Mouse (Mus musculus) lung, postnatal 25 days (tissue): Measurements from ENCODE around the gene Cnot3.
A peak's percentile ranks its signal among the peaks of the same experiment; 100 is the strongest.
"Not testable (repeated sequence)": the region's sequence is repeated elsewhere in the genome, so short reads cannot be mapped to it uniquely, and the experiment has no call there.

ENCODE experiments used
- DNase-seq: peaks from one replicate; pipeline ENCODE4 v3.0.0; 2022; ENCODE audit warnings: low spot score

The Cnot3 gene

DNA sequence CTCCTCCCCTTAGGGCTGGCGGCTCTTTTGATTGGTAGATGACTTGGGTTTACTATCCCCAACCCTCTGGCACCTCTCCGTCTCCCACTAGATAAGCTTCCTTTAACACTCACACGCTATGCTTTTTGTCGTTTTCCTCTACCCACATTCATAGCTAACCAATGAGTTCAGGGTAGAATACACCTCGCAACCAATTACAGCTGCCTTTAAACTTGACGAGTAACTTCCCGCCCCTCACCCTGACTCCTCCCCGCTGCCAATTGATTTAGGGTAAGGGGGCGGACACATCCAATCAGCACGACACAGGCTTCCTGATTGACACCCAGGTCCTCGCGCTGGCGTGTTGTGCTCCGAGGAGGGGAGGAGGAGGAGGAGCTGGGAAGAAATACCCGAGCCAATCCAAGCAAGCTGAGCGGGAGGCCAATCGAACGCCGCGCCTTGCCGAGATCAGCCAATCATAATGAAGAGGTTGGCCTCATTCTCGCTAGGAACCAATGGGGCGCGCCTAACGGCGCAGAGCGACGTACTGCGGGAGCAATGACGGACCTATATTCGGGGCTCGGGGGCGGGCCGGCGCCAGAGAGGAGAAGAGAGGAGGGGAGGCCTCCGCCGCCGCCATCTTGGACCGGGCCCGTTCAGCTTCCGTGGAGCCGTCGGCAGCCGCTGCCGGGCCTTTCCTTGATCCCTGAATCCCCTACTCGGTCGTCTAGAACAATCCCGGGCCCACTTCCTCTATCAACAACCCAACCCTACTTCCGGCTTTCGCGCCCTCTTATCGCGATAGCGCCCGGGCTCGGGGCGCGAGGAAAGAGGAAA lies at the start of gene Cnot3:
Gene Cnot3 (plus strand): TSS at position 597 of the 816 bp plus-strand sequence.
- peak; percentile 100 for DNase-seq

DNA sequence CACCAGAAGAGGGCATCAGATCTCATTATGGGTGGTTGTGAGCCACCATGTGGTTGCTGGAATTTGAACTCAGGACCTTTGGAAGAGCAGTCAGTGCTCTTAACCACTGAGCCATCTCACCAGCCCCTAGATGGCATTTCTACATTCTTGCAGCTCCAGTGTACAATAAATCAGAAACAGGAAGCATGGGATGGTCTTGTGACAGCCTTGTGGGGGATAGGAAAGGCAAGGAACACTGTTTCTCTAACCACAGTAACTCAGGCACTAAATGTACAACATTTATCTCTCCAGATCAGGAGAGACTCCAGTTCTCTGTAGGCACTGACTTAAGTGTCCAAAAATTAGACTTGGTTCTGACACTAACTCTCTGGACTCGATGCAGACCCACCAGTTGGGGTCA lies 47.3 kb upstream of the Cnot3 start:
- DNase-seq, result not testable (repeated sequence)

DNA sequence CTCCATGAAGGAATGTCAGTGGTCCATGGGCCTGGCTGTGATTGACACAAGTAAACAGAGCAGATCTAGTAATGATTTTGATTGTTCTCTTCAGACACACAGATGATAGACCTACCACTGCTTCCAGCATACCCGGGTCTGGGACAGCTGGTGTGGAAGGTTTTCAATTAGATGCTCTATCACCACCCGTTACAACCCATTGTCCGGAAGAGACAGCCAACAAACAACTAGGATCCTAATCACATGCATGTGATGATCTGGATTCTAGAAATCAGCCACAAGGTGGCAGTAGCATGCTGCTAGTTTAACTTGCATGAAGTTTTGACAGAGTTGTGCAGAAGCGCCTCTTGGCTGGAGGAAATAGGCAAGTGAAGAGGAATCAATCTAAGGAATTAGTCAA lies 43.9 kb upstream of the Cnot3 start:
- DNase-seq, result peak; percentile 69

DNA sequence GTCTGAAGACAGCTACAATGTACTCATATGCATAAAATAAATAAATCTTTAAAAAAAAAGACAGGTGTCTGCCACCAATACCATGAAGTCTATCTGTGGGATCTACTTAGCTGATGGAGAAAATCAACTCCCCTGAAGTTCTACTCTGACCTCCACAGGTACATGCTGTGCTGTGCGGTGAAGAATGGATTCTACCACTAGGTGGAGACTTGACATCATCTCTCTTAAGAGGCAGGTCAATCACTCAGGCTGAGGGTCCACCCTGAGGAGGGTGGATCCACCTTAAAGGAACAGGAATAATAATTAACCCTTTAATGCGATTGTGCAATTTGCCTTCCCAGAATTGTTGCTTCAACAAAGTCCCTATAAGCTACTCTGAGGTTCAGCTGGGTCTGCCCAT lies 38.3 kb upstream of the Cnot3 start:
- peak; percentile 38 for DNase-seq

DNA sequence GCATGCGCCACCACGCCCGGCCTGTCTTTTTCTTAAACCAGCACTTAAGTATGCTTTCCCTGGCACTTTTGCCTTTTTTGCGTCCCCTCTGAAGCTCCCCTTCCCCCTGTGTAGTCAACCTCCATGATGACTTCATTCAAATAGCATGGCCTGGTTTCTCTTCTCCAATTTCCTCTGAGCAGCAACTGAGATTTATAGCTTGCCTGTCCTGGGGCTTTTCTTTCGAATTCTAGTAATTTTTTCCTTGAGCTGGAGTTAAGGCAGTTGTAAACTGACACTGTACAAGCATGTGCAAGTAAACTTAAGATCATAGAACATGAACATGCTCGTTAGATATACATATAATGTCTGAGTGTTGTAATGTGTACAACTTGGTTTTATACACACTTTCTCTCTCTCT lies 37.7 kb upstream of the Cnot3 start:
- no peak for DNase-seq

DNA sequence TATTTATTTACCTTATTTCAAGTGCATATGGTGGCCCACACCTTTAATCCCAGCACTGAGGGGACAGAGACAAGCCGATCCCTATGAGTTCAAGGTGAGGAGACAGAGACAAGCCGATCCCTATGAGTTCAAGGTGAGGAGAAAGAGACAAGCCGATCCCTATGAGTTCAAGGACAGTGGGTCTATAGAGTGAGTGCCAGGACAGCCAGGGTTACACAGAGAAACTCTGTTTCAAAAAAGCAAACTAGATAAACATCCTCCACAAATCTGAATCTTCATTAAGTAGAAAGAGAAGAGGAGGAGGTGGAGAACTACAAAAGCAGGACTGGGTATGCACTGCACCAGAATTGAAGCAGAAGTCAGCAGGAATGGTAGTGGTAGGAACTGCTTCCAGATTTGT lies 36.4 kb upstream of the Cnot3 start:
- no peak for DNase-seq

DNA sequence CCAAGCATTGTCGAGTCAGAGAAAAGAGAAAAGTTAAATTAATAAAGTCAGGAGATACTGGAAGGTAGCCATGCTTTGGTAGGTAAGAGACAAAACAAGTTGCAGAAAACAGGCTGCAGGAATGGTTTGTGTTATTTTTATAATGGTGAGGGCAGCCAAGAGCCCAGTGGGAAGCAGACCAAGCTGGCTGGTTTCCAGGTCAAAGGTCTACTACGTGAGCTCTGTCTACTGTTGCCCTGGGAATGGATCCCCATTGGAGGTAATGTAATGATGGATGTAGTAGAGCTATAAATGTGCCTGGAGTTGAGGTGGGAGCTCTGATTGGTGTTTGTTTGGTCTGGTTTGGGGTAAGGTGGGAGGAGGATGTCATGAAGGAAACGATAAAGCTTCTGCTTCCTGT lies 36.0 kb upstream of the Cnot3 start:
- DNase-seq, result no peak

DNA sequence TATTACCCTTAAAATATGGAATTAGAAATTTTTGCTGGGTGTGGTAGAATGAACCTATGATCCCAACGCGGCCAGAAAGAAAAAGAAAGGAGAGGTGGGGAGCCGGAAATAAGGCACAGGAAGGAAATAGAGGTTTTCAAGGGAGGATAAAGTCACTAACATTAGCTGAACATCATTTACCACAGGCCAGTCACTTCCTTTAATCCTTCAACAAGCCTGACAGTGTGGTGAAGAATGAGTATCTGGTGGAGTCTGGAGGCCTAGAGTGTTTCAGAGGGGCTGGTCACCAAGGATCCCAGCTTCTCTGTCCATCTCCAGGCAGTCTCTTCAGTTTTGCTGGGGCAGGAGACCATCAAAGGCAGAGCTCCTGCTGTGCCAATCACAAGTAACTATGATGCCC lies 34.6 kb upstream of the Cnot3 start:
- DNase-seq, result no peak

DNA sequence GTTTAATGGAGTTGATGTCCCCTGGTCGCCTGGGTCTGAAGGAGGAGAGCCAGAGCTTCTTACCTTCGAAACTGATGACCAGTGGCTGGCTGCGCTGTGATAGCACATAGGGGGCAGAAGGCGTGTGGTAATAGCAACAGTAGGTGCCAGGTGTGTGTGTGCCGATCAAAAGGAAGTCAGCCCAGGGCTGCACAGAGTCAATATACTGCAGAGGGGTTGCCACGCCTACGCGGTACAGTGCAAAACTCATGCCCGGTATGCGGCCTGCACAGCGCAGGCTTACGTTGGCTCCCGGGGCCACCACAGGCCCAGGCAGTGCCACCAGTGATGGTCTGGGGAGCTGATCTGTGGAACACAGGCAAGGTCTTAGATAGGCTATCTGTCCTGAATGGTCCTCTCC lies 34.1 kb upstream of the Cnot3 start:
- DNase-seq, result no peak

DNA sequence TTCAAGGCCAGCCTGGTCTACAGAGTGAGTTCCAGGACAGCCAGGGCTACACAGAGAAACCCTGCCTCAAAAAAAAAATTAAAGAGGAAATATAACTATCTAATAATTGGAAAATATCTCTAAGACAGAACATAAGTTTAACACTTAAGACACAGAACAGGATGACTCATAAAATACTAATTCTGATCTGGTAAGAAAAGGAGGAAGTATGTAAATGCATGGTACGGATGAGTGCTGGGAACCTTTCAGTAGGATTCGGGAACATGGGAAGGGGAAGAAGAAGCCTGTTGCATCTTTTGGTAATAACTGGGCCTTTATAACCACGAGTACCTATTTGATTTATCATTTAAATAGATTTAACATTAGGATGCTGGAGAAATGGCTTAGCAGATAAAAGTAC lies 31.0 kb upstream of the Cnot3 start:
- no peak for DNase-seq

DNA sequence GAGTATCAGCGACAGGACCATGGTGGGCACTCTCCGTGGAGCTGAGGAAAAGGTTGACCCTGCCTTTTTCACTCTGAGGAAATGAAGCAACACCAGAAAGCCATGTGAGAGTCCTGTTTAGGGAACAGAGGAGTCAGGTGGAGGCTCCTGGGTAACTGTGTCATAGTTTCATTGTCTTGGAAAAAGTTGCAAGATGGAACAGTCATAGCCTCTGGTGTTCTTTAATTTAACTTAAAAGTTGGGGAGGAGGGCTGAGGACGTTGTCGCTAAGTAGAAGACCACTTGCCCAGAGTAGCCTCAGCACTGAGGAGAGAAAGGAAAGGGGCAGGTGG lies 29.0 kb upstream of the Cnot3 start, which contains the start of gene Oscar:
Gene Oscar (minus strand): TSS at position 101 of the 332 bp plus-strand sequence.
- no peak for DNase-seq

DNA sequence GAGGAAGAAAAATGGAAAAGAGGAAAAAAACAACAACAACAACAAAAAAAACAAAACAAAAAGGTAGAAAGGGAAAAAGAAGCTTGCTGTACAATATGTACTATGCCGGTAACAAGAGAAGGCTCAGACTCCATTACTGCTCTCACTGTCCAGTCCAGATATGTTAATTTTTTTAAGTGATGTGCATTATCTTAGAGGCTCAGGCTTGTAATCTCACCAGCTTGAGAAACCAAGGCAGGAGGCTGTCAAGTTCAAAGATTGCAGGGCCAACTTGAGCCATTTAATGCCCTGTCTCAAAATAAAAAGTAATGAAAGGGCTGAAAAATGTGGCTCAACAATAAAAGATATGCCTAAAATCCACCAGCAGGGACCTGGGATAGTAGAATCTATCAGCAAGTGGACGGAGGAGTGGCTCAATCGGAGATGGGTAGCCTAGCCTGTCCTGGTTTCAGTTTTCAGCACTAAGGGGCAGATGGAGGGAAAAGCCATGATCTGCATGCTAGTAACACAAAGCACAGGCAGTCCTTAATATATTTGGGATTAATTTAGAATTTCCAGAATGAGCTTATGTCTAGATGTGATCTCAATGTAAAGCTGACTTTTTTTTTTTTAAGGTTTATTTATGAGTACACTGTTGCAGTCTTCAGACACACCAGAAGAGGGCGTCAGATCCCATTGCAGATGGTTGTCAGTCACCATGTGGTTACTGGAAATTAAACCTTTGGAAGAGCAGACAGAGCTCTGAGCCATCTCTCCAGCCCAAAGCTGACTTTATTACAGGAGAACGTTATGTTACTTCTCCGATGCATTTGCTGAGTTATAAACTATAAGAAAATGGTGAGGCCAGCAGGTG lies 28.5 kb upstream of the Cnot3 start:
- DNase-seq, result no peak

DNA sequence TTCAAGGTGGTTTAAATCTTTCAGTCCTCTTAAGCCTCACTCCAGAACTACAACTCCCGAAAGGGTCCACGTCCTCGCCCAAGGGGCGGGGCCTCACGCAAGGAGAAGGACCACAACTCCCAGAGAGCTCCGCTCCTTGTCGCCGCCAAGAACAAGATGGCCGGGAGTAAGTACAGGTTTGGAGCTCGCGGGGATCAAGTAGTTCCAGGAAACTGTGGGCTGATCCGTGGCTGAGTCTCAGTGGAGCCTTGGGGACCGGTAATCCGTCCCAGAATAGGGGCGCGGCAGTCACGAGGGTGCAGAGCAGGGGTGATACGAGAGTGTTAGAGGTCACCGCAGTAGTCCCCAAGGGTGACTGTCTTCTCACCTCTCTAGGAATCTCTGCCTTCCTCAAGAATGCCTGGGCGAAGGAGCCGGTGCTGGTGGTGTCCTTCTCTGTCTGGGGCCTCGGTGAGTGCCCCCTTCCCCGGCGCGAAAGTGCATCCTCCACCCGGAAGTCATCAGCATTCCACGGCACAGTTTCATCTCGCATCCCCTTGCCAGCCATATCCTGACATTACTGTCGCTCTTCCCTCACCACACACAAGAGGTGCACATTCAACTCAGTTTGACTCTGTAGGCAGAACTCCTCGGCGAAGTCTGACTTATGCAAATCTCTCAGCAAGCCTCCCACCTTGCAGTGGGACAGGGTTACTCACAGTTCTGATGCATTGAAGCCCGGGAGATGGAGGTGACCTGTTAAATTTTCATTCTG lies 27.6 kb upstream of the Cnot3 start, which contains the start of gene Ndufa3:
Gene Ndufa3 (plus strand): TSS at position 132 of the 754 bp plus-strand sequence.
- peak; percentile 93 for DNase-seq

DNA sequence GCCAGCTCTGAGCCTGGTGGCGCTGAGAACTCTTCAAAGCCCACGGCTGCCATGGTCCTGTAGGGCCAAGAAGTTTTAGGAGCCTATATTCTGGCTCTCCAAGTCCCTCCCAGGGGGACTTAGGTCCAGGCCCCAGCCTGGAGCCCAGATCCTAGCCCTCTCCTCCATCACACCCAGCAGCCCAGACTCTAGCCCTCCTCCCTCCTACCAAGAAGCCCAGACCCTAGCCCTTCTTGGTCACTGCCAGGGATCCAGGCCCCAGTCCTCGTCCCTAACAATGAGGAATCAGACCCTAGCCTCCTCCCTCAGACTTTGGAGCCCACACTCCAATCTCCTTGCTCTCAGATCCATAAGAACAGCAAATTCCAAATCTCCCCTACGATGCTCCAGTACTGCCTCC lies 16.0 kb upstream of the Cnot3 start:
- DNase-seq, result no peak

DNA sequence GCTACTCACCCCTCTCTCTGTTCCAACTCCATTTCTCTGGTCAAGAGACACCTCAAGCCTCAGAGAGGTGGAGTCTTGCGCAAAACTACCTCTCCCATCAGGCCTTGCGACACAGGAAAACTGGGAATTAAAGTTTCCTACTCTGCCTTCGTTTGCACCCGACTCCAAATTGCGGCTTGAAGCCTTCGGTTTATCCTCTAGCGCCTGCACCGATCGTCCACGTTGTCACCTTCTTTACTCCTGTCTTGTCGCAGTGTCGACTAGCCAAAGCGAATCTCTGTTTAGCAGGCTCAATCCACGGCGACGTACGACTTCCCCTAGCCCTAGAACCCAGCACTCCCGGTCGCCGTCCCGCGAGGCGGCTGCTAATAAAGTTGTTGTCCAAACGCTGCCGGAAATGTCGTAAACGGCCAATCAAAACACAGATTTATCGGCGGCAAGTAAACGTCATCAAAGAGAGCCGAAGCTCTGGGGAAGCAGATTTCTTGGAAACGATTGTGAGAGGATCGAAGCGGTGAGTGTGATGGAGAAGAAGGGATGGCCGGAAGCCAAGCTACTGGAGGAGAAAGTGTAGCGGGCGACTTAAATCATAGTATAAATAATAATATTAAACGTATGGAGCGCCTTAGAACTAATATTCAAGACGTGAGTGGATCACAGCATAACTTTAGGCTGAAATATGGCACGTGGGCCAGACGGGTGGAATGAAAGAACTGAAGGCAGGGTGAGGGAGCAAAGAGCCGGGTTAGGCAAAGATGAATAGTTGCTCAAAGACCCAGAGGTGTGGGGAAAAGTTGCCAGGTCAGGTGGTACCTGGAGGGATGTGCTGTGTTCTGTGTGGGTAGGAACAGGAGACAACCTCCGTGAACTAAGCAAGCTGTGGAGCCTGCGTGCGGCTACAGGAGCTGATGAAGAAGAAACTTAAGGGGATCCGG lies 15.3 kb upstream of the Cnot3 start, which contains the start of the genes Tfpt and Prpf31:
Gene Tfpt (minus strand): TSS at position 387 of the 935 bp plus-strand sequence.
Gene Prpf31 (plus strand): TSS at position 443 of the 935 bp plus-strand sequence.
- peak; percentile 96 for DNase-seq

DNA sequence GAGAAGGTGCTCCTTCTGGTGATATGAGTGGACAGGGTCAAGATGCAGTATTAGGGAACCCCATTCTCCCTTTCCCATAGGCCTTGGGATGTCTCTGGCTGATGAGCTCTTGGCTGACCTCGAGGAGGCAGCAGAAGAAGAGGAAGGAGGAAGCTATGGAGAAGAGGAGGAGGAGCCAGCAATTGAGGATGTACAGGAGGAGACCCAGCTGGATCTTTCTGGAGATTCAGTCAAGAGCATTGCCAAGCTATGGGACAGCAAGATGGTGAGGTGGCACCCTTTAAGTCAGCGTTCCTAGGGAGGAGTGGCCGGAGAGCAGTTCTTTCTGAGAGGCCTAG lies 14.6 kb upstream of the Cnot3 start:
- no peak for DNase-seq

DNA sequence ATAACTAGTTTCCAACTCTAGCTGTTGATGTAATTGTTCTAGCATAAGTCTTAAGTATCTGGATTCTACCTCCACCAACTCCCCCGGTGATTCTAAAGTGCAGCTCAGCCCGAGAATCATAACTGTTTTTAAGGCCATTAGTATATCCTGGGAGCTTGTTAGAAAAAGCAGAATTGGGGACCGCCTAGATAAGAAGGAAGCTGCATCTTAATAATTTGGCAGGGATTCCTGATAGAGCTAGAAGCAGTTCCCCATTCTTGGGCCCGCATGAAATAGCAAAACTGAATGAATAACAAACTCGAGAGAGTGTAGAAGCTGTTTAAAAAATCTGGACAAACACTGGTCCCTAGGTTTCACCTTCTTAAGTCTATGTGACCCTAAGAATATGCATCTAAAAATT lies 1.7 kb upstream of the Cnot3 start:
- no peak for DNase-seq

DNA sequence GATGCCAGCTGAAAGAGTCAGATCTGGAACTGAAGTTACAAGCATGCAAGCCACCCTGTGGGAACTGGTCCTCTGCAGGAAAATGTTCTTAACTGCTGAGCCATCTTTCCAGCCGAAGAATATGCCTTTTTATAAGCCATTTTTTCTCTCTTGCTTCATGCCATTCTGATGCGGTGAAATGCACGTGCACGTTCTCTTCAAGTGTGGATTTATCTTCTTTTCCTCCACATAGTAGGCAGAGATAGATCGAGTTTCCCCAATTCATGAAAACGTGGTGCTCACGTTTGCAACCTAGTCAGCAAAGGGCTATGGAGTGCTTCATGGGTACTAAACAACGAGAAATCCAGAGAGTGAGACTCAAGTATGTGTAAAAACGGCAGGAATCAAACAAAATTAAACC lies 1.2 kb upstream of the Cnot3 start:
- no peak for DNase-seq

DNA sequence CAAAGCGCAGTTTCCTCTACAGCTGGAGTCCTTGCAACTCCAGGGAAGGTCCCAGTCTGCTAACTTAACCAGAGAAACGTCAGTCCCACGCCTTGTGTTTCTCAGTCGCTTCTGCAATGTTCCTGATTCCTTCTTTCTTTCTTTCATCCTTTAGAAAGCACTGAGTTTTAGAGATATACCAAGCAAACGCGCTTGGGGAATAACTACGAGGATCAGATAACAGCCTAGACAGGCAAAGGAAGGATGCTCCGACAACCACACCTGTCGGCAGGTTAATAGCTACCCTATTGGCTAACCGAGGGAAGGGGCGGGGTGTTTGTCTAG lies 758 bp upstream of the Cnot3 start:
- no peak for DNase-seq

DNA sequence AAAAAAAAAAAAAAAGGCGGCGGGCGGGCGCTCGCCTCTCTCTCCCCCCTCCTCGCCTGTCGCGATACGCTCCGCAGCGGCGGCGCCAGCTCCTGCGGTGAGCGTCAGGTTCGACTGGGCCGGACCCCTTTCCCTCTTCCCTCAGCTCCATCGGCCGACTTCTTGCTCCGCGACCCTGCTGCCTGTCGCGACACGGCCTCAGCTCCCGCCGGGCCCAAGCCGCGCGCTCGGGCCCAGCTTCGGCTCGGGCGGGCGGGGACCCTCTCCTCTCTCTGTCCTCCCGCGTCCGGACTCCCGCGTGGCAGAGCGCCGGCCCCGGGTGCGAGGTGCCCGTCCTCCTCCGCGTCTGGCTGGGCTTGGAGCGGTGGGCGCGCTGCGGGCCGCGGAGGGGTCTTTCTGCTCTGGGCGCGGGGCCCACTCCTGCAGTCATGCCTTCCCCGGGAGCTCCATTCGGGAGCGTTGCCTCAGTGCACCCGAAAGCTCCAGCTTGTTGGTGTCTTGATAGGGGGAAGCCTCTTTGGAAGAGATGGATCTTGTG lies 489 bp downstream of the Cnot3 start:
- DNase-seq, result no peak

DNA sequence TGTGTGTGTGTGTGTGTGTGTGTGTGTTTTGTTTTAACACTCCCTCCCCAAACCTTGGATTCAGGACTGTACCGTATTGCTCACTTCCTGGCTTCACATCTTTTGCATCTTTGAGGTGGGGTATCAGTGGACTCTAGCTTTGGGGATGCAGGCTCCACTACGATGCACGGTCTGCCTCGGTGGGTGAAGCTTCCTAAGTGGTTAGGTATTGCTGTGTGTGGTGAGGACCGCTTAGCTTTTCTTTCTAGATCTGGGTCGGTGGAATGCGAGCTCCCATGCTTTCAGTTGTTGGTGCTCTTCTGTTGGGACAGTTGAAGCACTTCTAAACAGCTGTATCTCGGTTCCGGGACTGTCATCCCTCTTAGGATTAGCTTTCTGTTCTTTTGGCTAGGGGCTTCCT lies 1.1 kb downstream of the Cnot3 start:
- DNase-seq, result no peak
